Mouse (Mus musculus) heart, adult 18-20 months (tissue): ENCODE measurements around the gene Efna1. TPM values are rescaled to one million over a fixed set of nuclear protein-coding genes. Genes with fewer than 3 reads are reported as not detected.

Experiments used
- DNase-seq, 2 experiments: peaks; one replicate each; pipeline ENCODE4 v3.0.0; 2021 to 2022; ENCODE audit warnings: mixed read lengths in 1 of 2
- total RNA-seq, 2 experiments: library from RNA; stranded (reverse); gene quantifications; 2 replicates each; pipeline ENCODE4 v1.2.3; 2021

The Efna1 gene
- total RNA-seq, 2 experiments from 2014 or later = 22.5 to 23.8 TPM

GRCm38 (mm10) chr3:89244982-89245687, 35.8 kb downstream of the Efna1 start:
- peak in 1 of 2 experiments; percentile 37 for DNase-seq

- DNase-seq = no peak
Measured at GRCm38 (mm10) chr3:89244158-89244981, 36.6 kb downstream of the Efna1 start.

GRCm38 (mm10) chr3:89243609-89244008, 37.3 kb downstream of the Efna1 start:
- peak in 1 of 2 experiments; percentile 40 for DNase-seq

GRCm38 (mm10) chr3:89242331-89242895, 38.5 kb downstream of the Efna1 start:
- DNase-seq = peak; percentile 60 to 68

- DNase-seq = no peak
Measured at GRCm38 (mm10) chr3:89238494-89238893, 42.4 kb downstream of the Efna1 start.

GRCm38 (mm10) chr3:89237682-89238081, 43.3 kb downstream of the Efna1 start:
- DNase-seq = no peak

- no peak for DNase-seq
Measured at GRCm38 (mm10) chr3:89236516-89236915, 44.4 kb downstream of the Efna1 start.

GRCm38 (mm10) chr3:89233562-89234110, 47.3 kb downstream of the Efna1 start:
- DNase-seq = peak; percentile 39 to 46

GRCm38 (mm10) chr3:89232614-89233013, 48.3 kb downstream of the Efna1 start:
- no peak for DNase-seq

GRCm38 (mm10) chr3:89231772-89232275, 49.1 kb downstream of the Efna1 start:
- DNase-seq = no peak

- DNase-seq = no peak
Measured at GRCm38 (mm10) chr3:89231345-89231744, 49.6 kb downstream of the Efna1 start.

GRCm38 (mm10) chr3:89230561-89230960, 50.4 kb downstream of the Efna1 start:
- DNase-seq = no peak

GRCm38 (mm10) chr3:89229276-89229675, 51.7 kb downstream of the Efna1 start:
- no peak for DNase-seq

- DNase-seq = no peak
Measured at GRCm38 (mm10) chr3:89228836-89229235, 52.1 kb downstream of the Efna1 start, which contains the start of gene Muc1. Gene Muc1 (plus strand): TSS chr3:89229057.

GRCm38 (mm10) chr3:89228180-89228549, 52.8 kb downstream of the Efna1 start:
- DNase-seq = peak; percentile 89 to 95

GRCm38 (mm10) chr3:89227307-89228179, 53.4 kb downstream of the Efna1 start:
- peak; percentile 85 to 88 for DNase-seq

GRCm38 (mm10) chr3:89226900-89227299, 54.0 kb downstream of the Efna1 start, which contains the start of gene Mtx1:
Gene Mtx1 (minus strand): TSS chr3:89227088.
- DNase-seq = no peak

GRCm38 (mm10) chr3:89226361-89226760, 54.6 kb downstream of the Efna1 start:
- DNase-seq = no peak

- no peak for DNase-seq
Measured at GRCm38 (mm10) chr3:89225918-89226317, 55.0 kb downstream of the Efna1 start.

- no peak for DNase-seq
Measured at GRCm38 (mm10) chr3:89225321-89225815, 55.6 kb downstream of the Efna1 start.

- DNase-seq = no peak
Measured at GRCm38 (mm10) chr3:89224796-89225195, 56.1 kb downstream of the Efna1 start.
